Mouse (Mus musculus) embryonic facial prominence, embryonic 15.5 days (tissue): ENCODE results near the gene Art3. TPM values are rescaled to one million over a fixed set of nuclear protein-coding genes. Genes with fewer than 3 reads are reported as not detected.

Experiments
- ATAC-seq: fragments of 200-750 bp; cut with Nextera tagmentation; 2 replicates; pipeline ENCODE4 v1.8.0; 2017; ENCODE audit warnings: low read depth, moderate TSS enrichment; ENCODE audit not compliant: insufficient number of reproducible peaks, low FRiP score, low TSS enrichment
- H3K27ac ChIP-seq: fragments of 300-500 bp; sonication (generic); replicated peaks from 2 replicates; pipeline ENCODE4 v1.5.1; 2015; ENCODE audit warnings: mild to moderate bottlenecking, inconsistent platforms
- H3K27me3 ChIP-seq: fragments of 300-500 bp; sonication (generic); 2 replicates; pipeline ENCODE4 v1.6.1; 2015; ENCODE audit warnings: inconsistent platforms
- H3K36me3 ChIP-seq: fragments of 300-500 bp; sonication (generic); 2 replicates; pipeline ENCODE4 v1.6.1; 2015; ENCODE audit warnings: mild to moderate bottlenecking, inconsistent platforms
- H3K4me1 ChIP-seq: fragments of 300-500 bp; sonication (generic); 2 replicates; pipeline ENCODE4 v1.6.1; 2015; ENCODE audit warnings: inconsistent platforms
- H3K4me2 ChIP-seq: fragments of 300-500 bp; sonication (generic); replicated peaks from 2 replicates; pipeline ENCODE4 v1.6.1; 2015; ENCODE audit warnings: mild to moderate bottlenecking, inconsistent platforms
- H3K4me3 ChIP-seq: fragments of 300-500 bp; sonication (generic); replicated peaks from 2 replicates; pipeline ENCODE4 v1.5.1; 2015; ENCODE audit warnings: mild to moderate bottlenecking, inconsistent platforms
- H3K9ac ChIP-seq: fragments of 300-500 bp; sonication (generic); 2 replicates; pipeline ENCODE4 v1.6.1; 2015; ENCODE audit warnings: inconsistent platforms
- H3K9me3 ChIP-seq: fragments of 300-500 bp; sonication (generic); replicated peaks from 2 replicates; pipeline ENCODE4 v1.6.1; 2016; ENCODE audit warnings: inconsistent platforms
- WGBS: fragments of 180-500 bp; shearing (Covaris S2); methylation state at CpG from one replicate; pipeline ENCODE4 v1.1.7; 2015; 5-methylcytosine and 5-hydroxymethylcytosine counted together
- polyA plus RNA-seq: library from polyadenylated mRNA; unstranded; fragments of >200 nt; fragmentation: Nextera tagmentation; extraction: Ambion mirVana; gene quantifications from 2 replicates; pipeline ENCODE4 v1.2.1, GENCODE M21; 2015

Gene Art3
- polyA plus RNA-seq, 1 experiment from 2014 or later: 4.9 TPM

DNA sequence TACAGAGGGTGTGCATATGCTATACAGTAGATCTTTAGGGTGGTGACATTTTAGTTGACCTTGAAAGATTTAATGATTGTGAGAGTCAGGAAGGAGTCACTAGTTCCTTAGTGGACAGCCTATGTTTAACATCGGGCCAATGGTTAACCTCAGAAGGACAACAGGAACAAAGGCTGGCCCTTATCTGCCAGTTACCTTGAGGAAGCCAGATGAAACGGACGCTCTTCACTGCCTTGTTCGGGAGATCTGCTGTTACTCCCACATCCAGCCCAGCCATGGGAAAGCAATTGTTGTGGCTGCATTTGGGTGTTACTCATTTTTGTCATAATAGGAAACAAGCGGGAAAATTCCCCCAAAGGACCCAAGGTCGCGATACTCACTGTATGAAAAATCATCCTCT is 17.9 kb upstream of the Art3 start:
- 73% methylated on average over 7 of the region's 7 CpGs for WGBS
- ATAC-seq: no peak
- no peak overlapping the region for H3K27ac ChIP-seq
- peaks cover 3% of the 10 kb centered on the region for H3K4me1 ChIP-seq
- no peak overlapping the region for H3K4me3 ChIP-seq
- H3K27me3 ChIP-seq: no peaks in the 10 kb centered on the region
- H3K9me3 ChIP-seq: no peaks in the 10 kb centered on the region
- no peak overlapping the region for H3K9ac ChIP-seq
- no peak overlapping the region for H3K4me2 ChIP-seq
- no peaks in the 10 kb centered on the region for H3K36me3 ChIP-seq

DNA sequence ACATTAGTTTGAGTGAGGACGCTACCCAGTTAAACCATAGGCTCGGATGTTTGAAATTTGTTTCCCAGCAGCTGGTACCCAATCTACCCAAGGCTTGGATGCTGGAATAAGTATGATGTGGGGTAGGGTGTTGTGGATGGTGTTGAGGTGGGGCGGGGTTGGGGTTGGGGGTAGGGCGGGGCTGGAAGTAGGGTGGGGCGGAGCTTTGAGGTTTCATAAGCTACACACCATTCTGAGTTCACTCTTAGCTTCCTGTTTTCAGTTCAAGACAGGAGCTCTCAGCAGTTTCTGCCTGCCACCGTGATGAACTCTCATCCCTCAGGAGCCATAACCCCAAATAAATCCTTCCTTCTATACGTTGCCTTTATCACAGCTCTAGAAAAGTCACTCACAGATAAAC is 13.5 kb upstream of the Art3 start:
- H3K36me3 ChIP-seq: no peaks in the 10 kb centered on the region
- no peak overlapping the region for H3K4me3 ChIP-seq
- no peaks in the 10 kb centered on the region for H3K27me3 ChIP-seq
- no peak overlapping the region for H3K4me2 ChIP-seq
- WGBS: 82% methylated on average over 7 of the region's 7 CpGs
- H3K9me3 ChIP-seq: no peaks in the 10 kb centered on the region
- no peaks in the 10 kb centered on the region for H3K4me1 ChIP-seq
- no peak for ATAC-seq
- H3K27ac ChIP-seq: no peak overlapping the region
- no peak overlapping the region for H3K9ac ChIP-seq

DNA sequence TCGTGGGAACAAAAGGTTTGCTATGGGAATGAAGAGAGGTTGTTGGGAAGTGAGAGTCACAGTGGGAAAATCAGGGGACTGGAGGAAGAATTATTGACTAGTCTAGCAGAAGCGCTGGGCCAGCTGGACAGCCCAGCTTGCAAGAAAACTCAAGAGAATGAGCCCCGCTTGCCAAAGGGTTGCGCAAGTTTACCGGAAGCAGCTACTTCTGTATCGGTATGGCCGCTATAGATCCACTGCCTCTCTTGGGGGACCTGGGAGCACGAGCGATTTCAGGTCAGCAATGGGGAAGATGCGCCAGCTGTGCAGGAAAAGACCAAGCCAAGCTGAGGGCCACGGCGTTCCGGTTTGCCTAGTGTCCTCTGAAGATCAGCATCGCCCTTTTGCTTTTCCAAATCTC is 13.0 kb upstream of the Art3 start:
- WGBS: 93% methylated on average over 14 of the region's 14 CpGs

DNA sequence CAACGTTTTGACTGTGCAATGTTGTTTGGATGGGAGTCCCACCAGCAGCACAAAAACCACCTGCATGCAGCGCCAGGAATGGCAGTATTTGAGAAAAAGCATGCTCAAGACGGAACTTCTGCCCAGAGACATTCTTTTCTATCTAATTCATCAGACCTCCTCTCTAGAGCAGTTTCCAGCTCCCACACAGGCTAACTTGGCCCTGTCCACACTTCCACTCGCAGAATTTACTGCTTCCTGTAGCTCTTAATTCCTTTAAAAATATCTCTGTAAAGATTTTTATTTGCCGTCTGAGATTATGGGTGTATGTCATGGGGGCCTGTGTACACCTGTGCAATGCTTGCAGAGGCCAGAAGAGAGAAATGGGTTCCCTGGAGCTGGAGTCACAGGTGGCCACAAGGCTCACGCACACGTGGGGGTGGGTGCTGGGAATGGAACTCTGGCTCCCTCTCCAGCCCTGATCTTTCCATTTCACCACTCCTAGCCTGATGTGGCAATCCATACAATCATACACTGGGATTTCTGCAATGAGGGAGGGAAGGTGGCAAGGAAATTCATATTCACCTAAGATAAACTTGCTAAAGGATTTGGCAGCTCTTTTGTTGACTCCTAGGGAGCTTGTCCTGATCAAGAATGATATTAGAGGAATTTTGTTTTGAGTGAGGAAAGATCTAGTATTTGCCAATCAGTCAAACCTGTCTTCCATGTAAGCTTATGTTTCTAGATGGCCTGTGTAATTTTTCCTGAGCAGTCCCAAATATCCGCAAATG is 9.8 kb upstream of the Art3 start:
- H3K4me1 ChIP-seq: 0 out of 2 replicates have a peak, but pooled peaks cover 3% of the 10 kb centered on the region
- H3K4me3 ChIP-seq: no peak overlapping the region
- no peaks in the 10 kb centered on the region for H3K36me3 ChIP-seq
- no peak overlapping the region for H3K4me2 ChIP-seq
- no peak for ATAC-seq
- WGBS: 66% methylated on average over 8 of the region's 8 CpGs
- H3K9me3 ChIP-seq: no peaks in the 10 kb centered on the region
- H3K27me3 ChIP-seq: no peaks in the 10 kb centered on the region
- H3K27ac ChIP-seq: no peak overlapping the region
- no peak overlapping the region for H3K9ac ChIP-seq

More for the DNA sequence above, 13.0 kb upstream of the Art3 start:
- Histone ChIP-seq H3K4me1 (no peaks in the 10 kb centered on the region), H3K36me3 (no peaks in the 10 kb centered on the region), H3K9me3 (no peaks in the 10 kb centered on the region), H3K27me3 (no peaks in the 10 kb centered on the region), H3K4me2 (no peak overlapping the region), H3K27ac (no peak overlapping the region), H3K4me3 (no peak overlapping the region), H3K9ac (no peak overlapping the region)
- no peak for ATAC-seq

DNA sequence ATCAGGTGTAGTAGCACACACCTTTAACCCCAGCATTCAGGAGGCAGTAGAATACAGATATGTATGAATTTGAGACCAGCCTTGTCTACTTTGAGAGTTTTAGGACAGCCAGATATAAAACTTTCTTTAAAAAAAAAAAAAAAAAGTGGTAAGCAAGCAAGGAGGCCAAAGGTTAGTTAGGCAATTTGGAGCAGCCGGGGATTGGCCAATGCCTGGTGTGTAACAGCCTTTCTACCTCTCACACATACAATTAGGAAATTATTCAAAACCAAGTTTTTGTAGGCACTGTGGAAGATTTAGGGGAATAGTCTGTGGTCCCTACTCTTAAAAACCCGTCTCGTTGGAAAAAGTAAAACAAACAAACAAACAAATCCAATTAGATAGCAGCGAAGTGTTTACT is 9.0 kb upstream of the Art3 start:
- ATAC-seq: no peak
- Histone ChIP-seq H3K9ac (no peak overlapping the region), H3K27ac (no peak overlapping the region), H3K4me3 (no peak overlapping the region), H3K9me3 (no peaks in the 10 kb centered on the region), H3K36me3 (no peaks in the 10 kb centered on the region), H3K4me1 (0 out of 2 replicates have a peak, but pooled peaks cover 3% of the 10 kb centered on the region), H3K27me3 (no peaks in the 10 kb centered on the region), H3K4me2 (no peak overlapping the region)
- WGBS: 80% methylated on average over 4 of the region's 4 CpGs

DNA sequence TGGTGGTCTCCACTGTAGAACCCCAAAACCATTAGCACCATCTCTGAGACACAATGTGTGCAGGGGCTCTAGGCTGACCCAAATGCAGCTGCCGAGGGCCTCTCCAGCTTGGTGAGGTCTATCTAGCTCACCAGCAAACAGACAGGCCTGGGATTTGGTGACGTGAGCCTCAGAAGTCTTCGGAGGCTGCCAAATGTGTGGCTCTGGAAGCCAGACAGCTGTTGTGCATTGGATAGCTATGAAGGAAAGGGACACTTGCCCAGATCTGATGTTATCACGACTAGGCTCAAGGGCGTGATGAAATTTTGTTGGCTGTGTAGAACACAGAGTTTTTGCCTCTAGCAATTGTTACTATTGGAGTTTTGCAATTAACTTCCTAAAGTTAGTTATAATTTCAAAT is 8.4 kb upstream of the Art3 start:
- ATAC-seq: no peak
- 50% methylated on average over 5 of the region's 5 CpGs for WGBS

DNA sequence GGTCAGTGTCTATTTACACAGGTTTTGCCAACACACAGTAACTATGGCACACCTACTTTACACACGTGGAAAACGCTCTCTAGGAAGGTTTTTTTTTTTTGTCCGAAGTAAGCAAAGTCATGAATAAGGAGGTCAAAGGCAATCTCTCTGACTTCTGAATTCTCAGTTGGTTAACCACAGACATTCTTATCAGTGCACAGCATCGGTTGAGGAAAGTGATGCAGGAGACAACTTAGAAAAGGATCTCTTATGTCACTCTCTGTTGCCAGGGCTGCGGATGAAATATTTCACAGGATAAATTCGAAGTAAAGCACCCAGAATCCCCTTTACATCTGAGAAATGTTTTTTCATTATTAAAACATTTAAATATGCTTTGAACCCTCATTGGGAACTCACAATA is 4.3 kb upstream of the Art3 start:
- no peak overlapping the region for H3K4me3 ChIP-seq
- peaks cover 11% of the 10 kb centered on the region for H3K4me1 ChIP-seq
- H3K27me3 ChIP-seq: no peaks in the 10 kb centered on the region
- no peak overlapping the region for H3K9ac ChIP-seq
- ATAC-seq: no peak
- no peak overlapping the region for H3K4me2 ChIP-seq
- H3K9me3 ChIP-seq: no peaks in the 10 kb centered on the region
- 67% methylated on average over 6 of the region's 6 CpGs for WGBS
- H3K27ac ChIP-seq: no peak overlapping the region
- H3K36me3 ChIP-seq: no peaks in the 10 kb centered on the region

More for the DNA sequence above, 8.4 kb upstream of the Art3 start:
- H3K9ac ChIP-seq: no peak overlapping the region
- H3K36me3 ChIP-seq: no peaks in the 10 kb centered on the region
- no peak overlapping the region for H3K4me3 ChIP-seq
- H3K27ac ChIP-seq: no peak overlapping the region
- H3K27me3 ChIP-seq: no peaks in the 10 kb centered on the region
- H3K9me3 ChIP-seq: no peaks in the 10 kb centered on the region
- H3K4me1 ChIP-seq: 0 out of 2 replicates have a peak, but pooled peaks cover 3% of the 10 kb centered on the region
- no peak overlapping the region for H3K4me2 ChIP-seq

DNA sequence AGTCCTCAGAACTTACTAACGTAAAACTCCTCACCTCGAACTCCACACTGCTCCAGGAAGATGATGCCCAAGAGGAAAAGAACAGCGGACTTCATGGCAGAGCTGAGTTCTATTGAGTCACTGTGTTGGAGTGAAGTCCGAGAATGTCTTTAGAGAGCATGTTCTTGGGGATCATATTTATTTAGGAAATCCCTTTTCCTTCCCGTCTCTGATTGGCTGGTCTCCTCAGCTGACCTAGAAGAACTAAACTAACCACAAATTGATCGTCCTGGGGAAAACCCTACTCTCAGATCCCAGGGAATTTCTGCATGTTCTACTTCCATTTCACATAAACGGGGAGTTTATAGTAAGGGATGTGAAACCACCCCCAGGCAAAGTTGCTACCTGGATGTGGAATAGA is 3.7 kb upstream of the Art3 start, which contains the start of gene Cxcl9:
TSS of gene Cxcl9 (minus strand) at position 151 of the 400 bp plus-strand sequence.
- ATAC-seq: no peak
- H3K36me3 ChIP-seq: no peaks in the 10 kb centered on the region
- no peak within 1 kb of the TSS for H3K4me3 ChIP-seq
- H3K27ac ChIP-seq: no peak within 1 kb of the TSS
- WGBS: 71% methylated on average over 7 of the region's 7 CpGs
- H3K4me1 ChIP-seq: peaks cover 14% of the 10 kb centered on the region
- no peak within 1 kb of the TSS for H3K9ac ChIP-seq
- no peaks in the 10 kb centered on the region for H3K27me3 ChIP-seq
- H3K9me3 ChIP-seq: no peaks in the 10 kb centered on the region
- H3K4me2 ChIP-seq: no peak within 1 kb of the TSS

DNA sequence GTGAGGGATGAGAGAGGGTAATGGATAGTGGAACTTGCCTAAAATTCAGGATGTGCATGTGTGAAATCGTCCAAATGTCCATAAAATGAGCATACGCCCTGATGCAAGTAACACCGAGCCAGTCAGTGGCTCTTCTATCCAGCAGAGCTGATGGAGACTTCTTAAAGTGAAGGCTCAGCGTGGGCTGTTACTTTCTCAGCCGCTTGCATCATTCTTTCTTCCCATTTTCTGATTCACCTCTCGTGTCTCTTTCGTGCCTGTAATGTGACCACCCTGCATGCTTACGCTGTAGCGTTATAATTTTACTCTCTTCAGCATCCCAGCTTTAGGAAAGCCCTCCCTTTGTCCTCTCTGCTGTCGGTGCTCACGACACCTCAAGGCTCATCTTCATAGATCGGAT is 505 bp upstream of the Art3 start:
- H3K27ac ChIP-seq: no peak overlapping the region
- no peaks in the 10 kb centered on the region for H3K9me3 ChIP-seq
- no peak overlapping the region for H3K9ac ChIP-seq
- ATAC-seq: no peak
- no peaks in the 10 kb centered on the region for H3K36me3 ChIP-seq
- WGBS: 84% methylated on average over 12 of the region's 12 CpGs
- no peaks in the 10 kb centered on the region for H3K27me3 ChIP-seq
- no peak overlapping the region for H3K4me3 ChIP-seq
- H3K4me2 ChIP-seq: no peak overlapping the region
- H3K4me1 ChIP-seq: peaks cover 11% of the 10 kb centered on the region

DNA sequence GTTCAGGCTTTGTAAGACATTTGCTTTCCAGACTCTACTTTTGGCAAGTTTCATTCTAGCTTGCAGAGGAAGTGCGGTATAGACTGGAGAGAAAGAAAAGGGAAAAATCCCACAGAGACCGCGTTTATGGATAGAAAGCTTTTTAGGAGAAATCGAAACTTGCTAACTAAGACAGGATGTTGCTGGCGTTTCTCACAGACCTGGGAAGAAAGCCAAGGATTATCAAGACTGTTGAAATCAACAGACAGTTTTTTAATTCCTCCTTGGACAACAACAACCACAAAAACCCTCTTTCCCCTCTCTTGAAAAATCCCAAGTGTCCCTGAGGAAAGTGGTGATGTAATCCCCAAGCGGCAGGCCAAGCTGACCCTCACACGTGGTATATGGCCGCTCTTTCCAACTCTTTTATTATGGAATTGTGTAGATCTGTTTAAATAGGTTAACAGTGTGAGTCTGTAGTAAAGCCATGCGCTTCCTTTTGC is 773 bp downstream of the Art3 start:
- Histone ChIP-seq H3K27me3 (no peaks in the 10 kb centered on the region), H3K4me3 (peak overlapping the region; percentile 17; the same call in 1 of the 2 replicates), H3K4me2 (peak overlapping the region; percentile 28), H3K4me1 (peaks cover 11% of the 10 kb centered on the region), H3K27ac (peak overlapping the region; percentile 58), H3K36me3 (no peaks in the 10 kb centered on the region), H3K9ac (no peak overlapping the region), H3K9me3 (no peaks in the 10 kb centered on the region)
- ATAC-seq: peak; percentile 54; the same call in 1 of the 2 replicates
- 37% methylated on average over 9 of the region's 9 CpGs for whole genome bisulfite sequencing

DNA sequence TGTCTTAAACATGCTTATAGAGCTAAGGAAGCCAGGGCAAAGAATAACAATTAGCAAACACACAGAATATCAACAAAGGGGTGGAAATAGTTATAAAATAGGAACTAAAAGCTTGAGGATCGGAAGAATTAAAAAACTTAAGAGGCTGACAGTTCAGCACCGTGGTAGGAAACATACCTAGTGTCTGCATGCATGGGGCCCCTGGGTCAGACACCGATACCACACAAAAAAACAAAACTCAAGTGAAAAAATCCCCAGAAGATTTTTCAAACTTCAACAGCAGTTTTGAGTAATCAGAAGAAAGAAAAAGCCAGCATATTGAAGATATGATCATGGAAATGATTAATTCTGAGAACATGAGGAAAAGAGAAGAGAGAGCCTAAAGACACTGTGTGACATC is 5.1 kb downstream of the Art3 start:
- ATAC-seq: no peak
- Histone ChIP-seq H3K36me3 (no peaks in the 10 kb centered on the region), H3K4me2 (no peak overlapping the region), H3K9me3 (no peaks in the 10 kb centered on the region), H3K27ac (no peak overlapping the region), H3K9ac (no peak overlapping the region), H3K27me3 (no peaks in the 10 kb centered on the region), H3K4me3 (no peak overlapping the region), H3K4me1 (peaks cover 9% of the 10 kb centered on the region)
- 72% methylated on average over 3 of the region's 3 CpGs for WGBS

DNA sequence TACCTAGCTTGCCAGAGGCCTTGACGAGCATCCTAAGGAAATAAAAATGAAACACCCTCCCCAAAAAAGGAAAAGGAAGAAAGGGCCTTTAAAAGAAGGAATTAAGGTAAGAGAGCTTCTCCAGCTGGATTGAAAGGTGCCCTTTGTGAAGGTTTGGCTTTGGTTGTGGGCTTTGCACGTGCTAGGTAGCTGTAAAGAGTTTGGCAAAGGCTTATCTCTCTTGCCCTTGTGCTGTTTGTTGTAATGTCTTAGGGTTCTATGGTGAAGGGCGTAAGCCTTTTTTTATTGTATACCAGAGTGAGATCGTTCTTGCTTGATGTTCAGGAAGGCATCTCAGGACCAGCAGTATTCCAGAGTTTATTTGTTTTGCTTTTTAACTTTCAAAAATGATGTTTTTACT is 9.0 kb downstream of the Art3 start:
- no peak overlapping the region for H3K4me2 ChIP-seq
- no peaks in the 10 kb centered on the region for H3K36me3 ChIP-seq
- ATAC-seq: no peak
- H3K27ac ChIP-seq: no peak overlapping the region
- no peaks in the 10 kb centered on the region for H3K9me3 ChIP-seq
- no peaks in the 10 kb centered on the region for H3K4me1 ChIP-seq
- H3K9ac ChIP-seq: no peak overlapping the region
- H3K4me3 ChIP-seq: no peak overlapping the region
- H3K27me3 ChIP-seq: no peaks in the 10 kb centered on the region
- 68% methylated on average over 4 of the region's 4 CpGs for WGBS
